Mouse (Mus musculus) G1E (cell line): ENCODE data around the gene Crygn.

ENCODE experiments used
- CTCF ChIP-seq: IDR thresholded peaks from 2 replicates; pipeline ENCODE4 v1.5.1; 2012; ENCODE audit warnings: low read depth, low read length, inconsistent platforms, mixed read lengths
- GATA1 ChIP-seq: IDR thresholded peaks from 2 replicates; pipeline ENCODE4 v1.6.1; 2012; ENCODE audit warnings: borderline replicate concordance, low read length, inconsistent platforms, mixed read lengths
- POLR2AphosphoS5 ChIP-seq: IDR thresholded peaks from 2 replicates; pipeline ENCODE4 v1.6.1; 2012; ENCODE audit warnings: low read depth, low read length, inconsistent platforms; ENCODE audit not compliant: insufficient replicate concordance
- TAL1 ChIP-seq: conservative IDR thresholded peaks from 2 replicates; pipeline ENCODE4 v1.6.1; 2012; ENCODE audit warnings: low read depth, low read length, inconsistent platforms, mixed read lengths

- TF ChIP-seq CTCF (no peak), TAL1 (no peak), GATA1 (no peak), POLR2AphosphoS5 (no peak)
Observed at GRCm38 (mm10) chr5:24749731-24750130, 8.1 kb downstream of the Crygn start.
